Mouse (Mus musculus): Measurements from ENCODE around the gene Zzz3. TPM values are rescaled to one million over a fixed set of nuclear protein-coding genes. Genes with fewer than 3 reads are reported as not detected.
A peak's percentile ranks its signal among the peaks of the same experiment; 100 is the strongest.

Gene Zzz3
- polyA plus RNA-seq, 1 experiment from 2014 or later = 25.5 TPM

GRCm38 (mm10) chr3:152359151-152359550 is 36.1 kb upstream of the Zzz3 start:
- H3K4me2 ChIP-seq (replicated peaks; ENCODE audit: low read depth, low read length) = no peak overlapping the region
- no peak overlapping the region for H3K4me3 ChIP-seq (ENCODE audit: low read depth, low read length)
- H3K27ac ChIP-seq (ENCODE audit: low read length) = no peak overlapping the region
- TF ChIP-seq CTCF (IDR thresholded peaks at IDR 0.05) = no peak
- no peak for TF ChIP-seq EP300 (IDR thresholded peaks at IDR 0.05)
- DNase-seq (ENCODE audit: low spot score) (no peak), ATAC-seq (no peak)
- H3K27me3 ChIP-seq (replicated peaks; ENCODE audit: insufficient read depth, low read length) = no peaks in the 10 kb centered on the region
- WGBS = 81% methylated on average over 7 of the region's 7 CpGs
- H3K9me3 ChIP-seq (ENCODE audit: low read length) = no peaks in the 10 kb centered on the region
- no peak overlapping the region for H3K9ac ChIP-seq (replicated peaks; ENCODE audit: low read depth)
- peaks cover 17% of the 10 kb centered on the region for H3K36me3 ChIP-seq (ENCODE audit: insufficient read depth, low read length)
- no peaks in the 10 kb centered on the region for H3K4me1 ChIP-seq (ENCODE audit: insufficient read depth, low read depth, low read length)

- ATAC-seq = no peak
- 85% methylated on average over 2 of the region's 2 CpGs for WGBS
- Histone ChIP-seq H3K4me1 (ENCODE audit: insufficient read depth, low read depth, low read length) (no peaks in the 10 kb centered on the region), H3K27ac (ENCODE audit: low read length) (no peak overlapping the region), H3K4me2 (replicated peaks; ENCODE audit: low read depth, low read length) (no peak overlapping the region), H3K36me3 (ENCODE audit: insufficient read depth, low read length) (peaks cover 38% of the 10 kb centered on the region), H3K27me3 (replicated peaks; ENCODE audit: insufficient read depth, low read length) (no peaks in the 10 kb centered on the region), H3K4me3 (ENCODE audit: low read depth, low read length) (no peak overlapping the region), H3K9ac (replicated peaks; ENCODE audit: low read depth) (no peak overlapping the region), H3K9me3 (ENCODE audit: low read length) (no peaks in the 10 kb centered on the region)
- TF ChIP-seq CTCF (IDR thresholded peaks at IDR 0.05) = no peak
- TF ChIP-seq EP300 (IDR thresholded peaks at IDR 0.05) = no peak
- no peak for DNase-seq (ENCODE audit: low spot score)
These were observed 31.1 kb upstream of the Zzz3 start for GRCm38 (mm10) chr3:152364181-152364580.

- Histone ChIP-seq H3K9me3 (ENCODE audit: low read length) (no peaks in the 10 kb centered on the region), H3K36me3 (ENCODE audit: insufficient read depth, low read length) (peaks cover 19% of the 10 kb centered on the region; the same call in 1 of the 2 replicates), H3K27ac (ENCODE audit: low read length) (no peak overlapping the region), H3K4me2 (replicated peaks; ENCODE audit: low read depth, low read length) (no peak overlapping the region), H3K4me1 (ENCODE audit: insufficient read depth, low read depth, low read length) (no peaks in the 10 kb centered on the region), H3K4me3 (ENCODE audit: low read depth, low read length) (no peak overlapping the region), H3K9ac (replicated peaks; ENCODE audit: low read depth) (no peak overlapping the region), H3K27me3 (replicated peaks; ENCODE audit: insufficient read depth, low read length) (no peaks in the 10 kb centered on the region)
- TF ChIP-seq CTCF (IDR thresholded peaks at IDR 0.05) (no peak), EP300 (IDR thresholded peaks at IDR 0.05) (no peak)
- 77% methylated on average over 4 of the region's 4 CpGs for WGBS
- DNase-seq (ENCODE audit: low spot score) (no peak), ATAC-seq (no peak)
These were observed 19.2 kb upstream of the Zzz3 start for GRCm38 (mm10) chr3:152376063-152376462.

DNA sequence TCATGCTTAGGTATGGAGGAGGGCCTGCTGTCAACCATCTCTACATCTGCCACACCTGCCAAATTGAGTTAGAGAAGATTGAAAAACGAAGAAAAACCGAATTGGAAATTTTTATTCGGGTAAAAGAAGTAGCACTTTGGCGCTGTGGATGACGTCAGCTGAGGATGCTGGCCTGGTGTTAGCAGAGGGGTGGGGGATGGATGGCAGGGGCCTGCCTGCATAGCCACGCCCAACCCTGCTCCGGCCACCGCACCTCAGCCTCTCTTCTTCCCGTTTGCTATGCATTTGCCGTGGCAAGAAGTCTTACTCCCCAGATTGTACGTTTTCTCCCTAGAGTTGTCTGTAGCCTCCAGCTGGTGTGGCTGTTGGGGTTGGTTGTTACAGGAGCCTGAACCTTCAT is 11.2 kb upstream of the Zzz3 start:
- WGBS = 73% methylated on average over 11 of the region's 11 CpGs
- no peak overlapping the region for H3K4me3 ChIP-seq (ENCODE audit: low read depth, low read length)
- TF ChIP-seq EP300 (IDR thresholded peaks at IDR 0.05) = no peak
- no peak for TF ChIP-seq CTCF (IDR thresholded peaks at IDR 0.05)
- H3K27me3 ChIP-seq (replicated peaks; ENCODE audit: insufficient read depth, low read length) = no peaks in the 10 kb centered on the region
- no peaks in the 10 kb centered on the region for H3K9me3 ChIP-seq (ENCODE audit: low read length)
- peaks cover 47% of the 10 kb centered on the region; the same call in 1 of the 2 replicates for H3K36me3 ChIP-seq (ENCODE audit: insufficient read depth, low read length)
- no peak overlapping the region for H3K9ac ChIP-seq (replicated peaks; ENCODE audit: low read depth)
- H3K4me1 ChIP-seq (ENCODE audit: insufficient read depth, low read depth, low read length) = no peaks in the 10 kb centered on the region
- no peak for DNase-seq (ENCODE audit: low spot score)
- no peak for ATAC-seq
- H3K27ac ChIP-seq (ENCODE audit: low read length) = no peak overlapping the region
- H3K4me2 ChIP-seq (replicated peaks; ENCODE audit: low read depth, low read length) = no peak overlapping the region

GRCm38 (mm10) chr3:152396278-152396987 is 1.2 kb downstream of the Zzz3 start:
- Histone ChIP-seq H3K4me1 (ENCODE audit: insufficient read depth, low read depth, low read length) (peaks cover 8% of the 10 kb centered on the region; the same call in 1 of the 2 replicates), H3K27ac (ENCODE audit: low read length) (peak overlapping the region; percentile 97), H3K4me2 (replicated peaks; ENCODE audit: low read depth, low read length) (peak overlapping the region; percentile 83), H3K27me3 (replicated peaks; ENCODE audit: insufficient read depth, low read length) (no peaks in the 10 kb centered on the region), H3K9me3 (ENCODE audit: low read length) (no peaks in the 10 kb centered on the region), H3K4me3 (ENCODE audit: low read depth, low read length) (peak overlapping the region; percentile 85), H3K9ac (replicated peaks; ENCODE audit: low read depth) (peak overlapping the region; percentile 86), H3K36me3 (ENCODE audit: insufficient read depth, low read length) (peaks cover 3% of the 10 kb centered on the region; the same call in 1 of the 2 replicates)
- TF ChIP-seq EP300 (IDR thresholded peaks at IDR 0.05) (peak; percentile 81), CTCF (IDR thresholded peaks at IDR 0.05) (peak; percentile 21; the same call in 1 of the 2 replicates)
- WGBS = under 1% methylated on average over 42 of the region's 102 CpGs
- DNase-seq (ENCODE audit: low spot score) (peak; percentile 97), ATAC-seq (peak; percentile 89)

DNA sequence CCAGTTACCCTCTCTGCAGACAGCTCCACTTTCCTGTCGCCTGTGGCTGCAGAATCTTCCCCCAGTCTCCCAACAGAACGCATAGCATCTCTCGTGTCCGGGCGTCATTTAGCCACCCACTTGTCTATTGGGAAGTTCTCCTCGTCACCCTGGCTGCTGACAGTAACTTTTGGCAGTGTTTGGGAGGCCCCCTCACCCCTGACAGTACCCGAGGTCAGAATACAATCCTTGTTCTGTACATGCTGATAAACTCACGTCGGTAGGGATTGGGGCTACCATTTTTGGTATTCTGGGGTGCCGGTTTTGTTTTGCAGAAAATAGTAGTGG is 1.7 kb downstream of the Zzz3 start:
- WGBS = 0% methylated on average over 10 of the region's 10 CpGs
- DNase-seq (ENCODE audit: low spot score) (no peak), ATAC-seq (no peak)
- Histone ChIP-seq H3K4me1 (ENCODE audit: insufficient read depth, low read depth, low read length) (peaks cover 8% of the 10 kb centered on the region; the same call in 1 of the 2 replicates), H3K4me2 (replicated peaks; ENCODE audit: low read depth, low read length) (peak overlapping the region; percentile 83), H3K9me3 (ENCODE audit: low read length) (no peaks in the 10 kb centered on the region), H3K4me3 (ENCODE audit: low read depth, low read length) (peak overlapping the region; percentile 85), H3K27me3 (replicated peaks; ENCODE audit: insufficient read depth, low read length) (no peaks in the 10 kb centered on the region), H3K27ac (ENCODE audit: low read length) (peak overlapping the region; percentile 97), H3K36me3 (ENCODE audit: insufficient read depth, low read length) (no peaks in the 10 kb centered on the region), H3K9ac (replicated peaks; ENCODE audit: low read depth) (peak overlapping the region; percentile 86)
- no peak for TF ChIP-seq CTCF (IDR thresholded peaks at IDR 0.05)
- TF ChIP-seq EP300 (IDR thresholded peaks at IDR 0.05) = no peak

All from lung, postnatal 0 days (tissue).